Mouse (Mus musculus) Muller cell, postnatal 12 days (primary cell): ENCODE results near the gene Il11ra1.
"Not testable (repeated sequence)": the region's sequence is repeated elsewhere in the genome, so short reads cannot be mapped to it uniquely, and the experiment has no call there.

Experiments
- DNase-seq: peaks from one replicate; pipeline ENCODE4 v3.0.0-alpha.2; 2015; ENCODE audit errors: inconsistent ontology term

Il11ra1 gene

GRCm38 (mm10) chr4:41782711-41783110 lies 82.9 kb downstream of the Il11ra1 start:
- not testable (repeated sequence) for DNase-seq

GRCm38 (mm10) chr4:41783197-41783596 lies 83.4 kb downstream of the Il11ra1 start:
- DNase-seq = not testable (repeated sequence)
